Mouse (Mus musculus) liver, embryonic 14.5 days (tissue): ENCODE measurements around the gene Utp3. TPM values are rescaled to one million over a fixed set of nuclear protein-coding genes. Genes with fewer than 3 reads are reported as not detected.

Source experiments
- ATAC-seq: fragments of 200-750 bp; cut with Nextera tagmentation; 2 replicates; pipeline ENCODE4 v1.8.0; 2017; ENCODE audit warnings: moderate number of reproducible peaks, mild to moderate bottlenecking, moderate library complexity; ENCODE audit not compliant: insufficient read depth
- DNase-seq, 3 experiments: peaks; one replicate each; pipeline ENCODE4 v3.0.0-alpha.2; 2012 to 2013; ENCODE audit warnings: low read depth in 3 of 3, low spot score in 3 of 3
- H3K27ac ChIP-seq: fragments of 300-500 bp; sonication (generic); 2 replicates; pipeline ENCODE4 v1.5.1; 2014; ENCODE audit warnings: moderate library complexity, mild to moderate bottlenecking, control low read depth, inconsistent platforms
- H3K27me3 ChIP-seq: fragments of 300-500 bp; sonication (generic); 2 replicates; pipeline ENCODE4 v1.6.1; 2014; ENCODE audit warnings: mild to moderate bottlenecking, low read length, moderate library complexity; ENCODE audit not compliant: control insufficient read depth, insufficient read depth
- H3K36me3 ChIP-seq: fragments of 300-500 bp; sonication (generic); replicated peaks from 2 replicates; pipeline ENCODE4 v1.6.1; 2014; ENCODE audit warnings: low read depth; ENCODE audit not compliant: control insufficient read depth, insufficient read depth
- H3K4me1 ChIP-seq, 2 experiments: fragments of 200-500 bp in 1 of 2; fragments of 300-500 bp in 1 of 2; sonication (generic) in 1 of 2; replicated peaks; 2 replicates each; pipeline ENCODE4 v1.6.1; 2012 to 2014; ENCODE audit warnings: antibody characterized with exemption in 1 of 2, inconsistent platforms in 1 of 2, low read length in 1 of 2; ENCODE audit not compliant: control insufficient read depth in 2 of 2, insufficient read depth in 2 of 2
- H3K4me2 ChIP-seq: fragments of 300-500 bp; sonication (generic); 2 replicates; pipeline ENCODE4 v1.6.1; 2014; ENCODE audit warnings: low read depth, mild to moderate bottlenecking, control low read depth, moderate library complexity
- H3K4me3 ChIP-seq, 2 experiments: fragments of 200-500 bp in 1 of 2; fragments of 300-500 bp in 1 of 2; sonication (generic) in 1 of 2; 2 replicates each; pipeline ENCODE4 v1.5.1; 2012 to 2014; ENCODE audit warnings: low read depth in 2 of 2, low read length in 2 of 2, mild to moderate bottlenecking in 2 of 2, control low read depth in 1 of 2, inconsistent platforms in 1 of 2, moderate library complexity in 1 of 2; ENCODE audit not compliant: insufficient read depth in 1 of 2
- H3K9ac ChIP-seq: fragments of 300-500 bp; sonication (generic); replicated peaks from 2 replicates; pipeline ENCODE4 v1.6.1; 2014; ENCODE audit warnings: mild to moderate bottlenecking, control low read depth, moderate library complexity
- H3K9me3 ChIP-seq: fragments of 300-500 bp; sonication (generic); 2 replicates; pipeline ENCODE4 v1.6.1; 2016; ENCODE audit warnings: low read length, mixed read lengths; ENCODE audit not compliant: control insufficient read depth
- CTCF ChIP-seq: IDR thresholded peaks from 2 replicates; pipeline ENCODE4 v1.5.1; 2016; ENCODE audit warnings: antibody characterized with exemption, low read depth, control low read depth
- EP300 ChIP-seq: IDR thresholded peaks from 2 replicates; pipeline ENCODE4 v1.6.1; 2016; ENCODE audit warnings: antibody characterized with exemption, low read depth
- WGBS: fragments of 180-500 bp; shearing (Covaris S2); extraction: QIAGEN DNeasy Blood & Tissue Kit; methylation state at CpG from one replicate; pipeline ENCODE4 v1.1.7; 2014; ENCODE audit not compliant: insufficient replicate concordance; 5-methylcytosine and 5-hydroxymethylcytosine counted together
- polyA plus RNA-seq, 2 experiments: library from polyadenylated mRNA; depleted of rRNA in 1 of 2; stranded (reverse) in 1 of 2; unstranded in 1 of 2; fragments of >200 nt; fragmentation: Nextera tagmentation in 1 of 2; extraction: Ambion mirVana in 1 of 2; gene quantifications; 2 replicates each; pipeline versions ENCODE4 v1.2.1 to v1.2.3; 2012 to 2014

The Utp3 gene
- polyA plus RNA-seq, 2 experiments: 24.6 to 25.5 TPM

GRCm38 (mm10) chr5:88545536-88545935, 8.7 kb upstream of the Utp3 start:
- ATAC-seq: no peak
- TF ChIP-seq EP300 (no peak), CTCF (no peak)
- Histone ChIP-seq H3K9me3 (no peaks in the 10 kb centered on the region), H3K9ac (no peak overlapping the region), H3K4me2 (no peak overlapping the region), H3K4me1 (no peaks in the 10 kb centered on the region), H3K36me3 (no peaks in the 10 kb centered on the region), H3K4me3 (no peak overlapping the region), H3K27me3 (no peaks in the 10 kb centered on the region), H3K27ac (no peak overlapping the region)
- 73% methylated on average over 7 of the region's 7 CpGs for WGBS
- DNase-seq: no peak

DNA sequence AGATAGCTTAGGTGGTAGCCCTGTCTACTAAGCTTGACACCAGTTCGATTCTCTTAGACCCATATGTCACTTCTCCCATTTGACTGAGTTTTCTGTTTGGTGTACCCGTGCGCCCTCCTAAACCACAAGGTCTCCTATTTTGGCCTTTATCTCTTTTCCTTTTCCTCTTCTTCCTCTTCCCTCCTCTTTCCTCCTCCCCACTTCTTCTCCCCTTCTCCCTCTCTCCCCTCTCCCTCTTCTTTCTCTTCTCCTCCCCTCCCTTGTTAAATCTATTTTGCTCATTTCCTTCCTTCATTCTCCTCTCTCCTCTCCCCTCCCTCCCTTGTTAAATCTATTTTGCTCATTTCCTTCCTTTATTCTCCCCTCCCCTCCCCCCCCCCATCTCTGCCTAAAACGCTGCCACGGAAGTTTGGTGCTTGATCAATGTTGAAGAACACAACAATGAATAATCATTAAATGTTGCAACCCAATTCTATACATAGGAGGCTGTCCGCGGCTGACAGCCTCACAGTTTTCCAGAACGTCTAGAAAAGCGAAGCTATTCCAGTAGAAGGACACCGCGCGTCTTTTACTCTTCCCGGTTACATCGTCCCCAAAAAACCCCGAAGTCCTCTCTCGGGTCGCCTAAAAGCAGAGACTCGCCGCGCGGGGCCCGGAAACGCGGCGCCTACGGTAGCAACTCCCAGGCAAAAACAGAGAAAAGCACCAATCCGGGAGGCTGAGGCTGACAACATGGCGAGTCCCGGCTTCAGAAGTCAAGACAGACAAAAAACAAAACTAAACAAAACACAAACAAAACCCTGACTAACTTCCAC, 784 bp upstream of the Utp3 start:
- Histone ChIP-seq H3K27ac (peak overlapping the region; percentile 60), H3K9ac (peak overlapping the region; percentile 70), H3K27me3 (no peaks in the 10 kb centered on the region), H3K4me1 (peaks cover 9 to 16% of the 10 kb centered on the region in 2 experiments), H3K4me3 (peak overlapping the region; percentile 85 to 99), H3K4me2 (peak overlapping the region; percentile 68), H3K9me3 (no peaks in the 10 kb centered on the region), H3K36me3 (no peaks in the 10 kb centered on the region)
- peak; percentile 63 for ATAC-seq
- no peak for DNase-seq
- TF ChIP-seq CTCF: no peak
- TF ChIP-seq EP300: no peak
- WGBS: 1% methylated on average over 29 of the region's 29 CpGs

GRCm38 (mm10) chr5:88558991-88559390, 4.7 kb downstream of the Utp3 start:
- Histone ChIP-seq H3K36me3 (no peaks in the 10 kb centered on the region), H3K9me3 (no peaks in the 10 kb centered on the region)
- ATAC-seq: no peak

DNA sequence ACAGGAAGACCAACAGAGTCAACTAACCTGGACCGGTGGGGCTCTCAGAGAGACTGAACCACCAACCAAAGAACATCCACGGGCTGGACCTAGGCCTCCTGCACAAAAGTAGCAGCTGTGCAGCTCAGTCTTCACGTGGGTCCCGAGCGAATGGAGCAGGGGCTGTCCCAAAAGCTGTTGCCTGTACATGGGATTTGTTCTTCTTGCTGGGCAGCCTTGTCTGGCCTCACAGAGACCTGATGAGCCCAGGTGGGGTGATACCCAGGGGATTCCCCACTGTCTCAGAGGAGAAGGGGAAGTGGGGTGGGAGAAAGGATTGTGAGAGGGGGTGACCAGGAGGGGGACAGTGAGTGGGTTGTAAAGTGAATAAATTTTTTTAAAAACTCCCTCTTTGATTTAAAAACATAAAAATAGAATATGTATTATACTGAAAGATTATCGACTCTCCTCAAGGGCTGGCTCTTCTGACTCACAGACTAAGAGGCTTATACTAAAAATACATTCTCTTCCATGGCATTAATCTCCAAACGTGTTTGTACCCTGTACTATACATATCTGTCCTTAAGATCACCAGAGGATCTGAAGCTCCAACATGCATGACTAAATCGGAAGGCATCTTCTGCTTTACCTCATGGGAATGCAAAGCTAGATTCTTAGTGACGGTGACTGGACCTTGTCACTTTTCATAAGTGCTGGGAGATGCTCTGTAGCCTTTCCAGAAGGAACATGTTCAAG, 7.0 kb downstream of the Utp3 start:
- H3K27me3 ChIP-seq: peaks cover 5% of the 10 kb centered on the region; the same call in 1 of the 2 replicates
- TF ChIP-seq EP300: no peak
- TF ChIP-seq CTCF: no peak
- ATAC-seq (no peak), DNase-seq (no peak)
- H3K36me3 ChIP-seq: no peaks in the 10 kb centered on the region
- H3K9ac ChIP-seq: no peak overlapping the region
- H3K27ac ChIP-seq: no peak overlapping the region
- H3K9me3 ChIP-seq: no peaks in the 10 kb centered on the region
- 64% methylated on average over 9 of the region's 9 CpGs for WGBS
- H3K4me3 ChIP-seq: no peak overlapping the region
- H3K4me1 ChIP-seq: peaks cover 3 to 11% of the 10 kb centered on the region in 2 experiments
- H3K4me2 ChIP-seq: no peak overlapping the region

More at GRCm38 (mm10) chr5:88558991-88559390, 4.7 kb downstream of the Utp3 start:
- WGBS: 23% methylated on average over 1 of the region's 1 CpGs
- no peak overlapping the region for H3K9ac ChIP-seq
- H3K4me2 ChIP-seq: no peak overlapping the region
- H3K27ac ChIP-seq: no peak overlapping the region
- no peak overlapping the region for H3K4me3 ChIP-seq
- H3K27me3 ChIP-seq: no peaks in the 10 kb centered on the region; the same call in 1 of the 2 replicates
- TF ChIP-seq CTCF (no peak), EP300 (no peak)
- no peak for DNase-seq
- peaks cover 9 to 17% of the 10 kb centered on the region in 2 experiments for H3K4me1 ChIP-seq
